In the genomic region with DNA sequence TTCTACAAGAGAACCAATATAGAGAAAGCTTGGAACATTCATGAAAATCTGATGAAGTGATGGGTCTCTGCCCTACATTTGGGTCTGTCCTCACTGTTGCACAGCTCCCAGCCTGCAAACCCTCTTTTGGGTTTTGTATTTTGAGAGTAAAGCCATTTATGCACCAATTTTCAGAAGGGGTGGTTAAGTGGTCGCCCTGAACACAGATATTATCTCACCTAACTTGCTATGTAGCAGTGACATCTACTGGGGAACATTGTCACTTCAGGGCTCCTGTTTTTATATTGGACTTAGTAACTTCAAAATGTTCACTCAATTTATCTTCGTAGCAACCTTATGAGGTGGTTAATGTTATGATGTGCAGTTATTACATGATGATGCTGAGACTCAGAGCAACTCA, we compare ENCODE assay signal across 9 mouse cellular contexts.
A peak's percentile ranks its signal among the peaks of the same experiment; 100 is the strongest.
DNase-seq lines count a peak whose midpoint lies in the region; ATAC-seq and TF ChIP-seq lines count a peak whose summit lies in the region.
"Had no signal": no experiment of that assay in that cellular context is flagged by ENCODE, and none has a peak within 500 bp of the region (broad histone marks: within the 10 kb centered on the region; RNA-seq: fewer than 3 reads in every experiment).

No protein-coding gene starts in this region.

- peak; percentile 7 for DNase-seq in heart, adult 8-10 months (ENCODE audit: low spot score)
- peak; percentile 20 for DNase-seq in right cerebral cortex, adult 18-20 months
- no peak for DNase-seq in right cerebral cortex, postnatal 36 days (ENCODE audit: low spot score in 2 of 2)
- DNase-seq in stomach, postnatal 0 days (ENCODE audit: low spot score): no peak
- DNase-seq in urinary bladder, postnatal 36 days (ENCODE audit: low spot score in 2 of 2): no peak
- DNase-seq in midbrain, embryonic 11.5 days (ENCODE audit: low spot score, missing footprints): no peak
- DNase-seq: liver, embryonic 13.5 days had no signal

- no peaks in the 10 kb centered on the region for H3K4me1 ChIP-seq in heart, embryonic 12.5 days (replicated peaks)
- H3K4me1 ChIP-seq in kidney, embryonic 14.5 days (ENCODE audit: control insufficient read depth, insufficient read depth, low read length): peaks cover 5% of the 10 kb centered on the region; the same call in 1 of the 2 replicates
- H3K4me1 ChIP-seq in stomach, postnatal 0 days (replicated peaks; ENCODE audit: control insufficient read depth, insufficient read depth): no peaks in the 10 kb centered on the region
- H3K4me1 ChIP-seq in midbrain, embryonic 11.5 days (ENCODE audit: control insufficient read depth, insufficient read depth, low read length): no peaks in the 10 kb centered on the region
- H3K4me1 ChIP-seq: liver, embryonic 13.5 days had no signal

- no peak overlapping the region for H3K4me3 ChIP-seq in heart, embryonic 12.5 days
- H3K4me3 ChIP-seq in kidney, embryonic 14.5 days (ENCODE audit: low read length): no peak overlapping the region
- H3K4me3 ChIP-seq in stomach, postnatal 0 days (ENCODE audit: low read depth, low read length): no peak overlapping the region
- no peak overlapping the region for H3K4me3 ChIP-seq in midbrain, embryonic 11.5 days (ENCODE audit: low read depth, low read length)
- H3K4me3 ChIP-seq: liver, embryonic 13.5 days had no signal

- H3K27ac ChIP-seq in heart, embryonic 12.5 days (ENCODE audit: poor library complexity, severe bottlenecking): no peak overlapping the region
- H3K27ac ChIP-seq in kidney, embryonic 14.5 days (ENCODE audit: low read depth, low read length): peak overlapping the region; percentile 31; the same call in 1 of the 2 replicates
- H3K27ac ChIP-seq in stomach, postnatal 0 days (replicated peaks): no peak overlapping the region
- H3K27ac ChIP-seq in midbrain, embryonic 11.5 days (ENCODE audit: low read depth, low read length): no peak overlapping the region
- H3K27ac ChIP-seq: liver, embryonic 13.5 days had no signal

- TF ChIP-seq EP300 in stomach, postnatal 0 days (optimal IDR thresholded peaks at IDR 0.05): no peak

- no peak for ATAC-seq in heart, embryonic 12.5 days (ENCODE audit: insufficient number of reproducible peaks, low FRiP score)
- peak; percentile 52; the same call in 1 of the 2 replicates for ATAC-seq in kidney, embryonic 14.5 days (ENCODE audit: low FRiP score, low TSS enrichment)
- ATAC-seq in stomach, postnatal 0 days (ENCODE audit: low FRiP score, low TSS enrichment): no peak
- no peak for ATAC-seq in midbrain, embryonic 11.5 days (ENCODE audit: low FRiP score)

- WGBS in heart, embryonic 12.5 days: 33% methylated on average over 2 of the region's 2 CpGs
- 37% methylated on average over 2 of the region's 2 CpGs for WGBS in kidney, embryonic 14.5 days
- 44% methylated on average over 2 of the region's 2 CpGs for WGBS in stomach, postnatal 0 days
- WGBS in midbrain, embryonic 11.5 days: 63% methylated on average over 2 of the region's 2 CpGs

- no peak overlapping the region for H3K4me2 ChIP-seq in heart, embryonic 12.5 days
- H3K4me2 ChIP-seq in kidney, embryonic 14.5 days (replicated peaks; ENCODE audit: low read depth, low read length): no peak overlapping the region
- no peak overlapping the region for H3K4me2 ChIP-seq in stomach, postnatal 0 days (replicated peaks; ENCODE audit: low read depth)
- H3K4me2 ChIP-seq in midbrain, embryonic 11.5 days: no peak overlapping the region
- H3K4me2 ChIP-seq: liver, embryonic 13.5 days had no signal

- no peaks in the 10 kb centered on the region for H3K27me3 ChIP-seq in heart, embryonic 12.5 days (replicated peaks)
- H3K27me3 ChIP-seq in kidney, embryonic 14.5 days (ENCODE audit: control insufficient read depth, insufficient read depth, low read length): no peaks in the 10 kb centered on the region
- no peaks in the 10 kb centered on the region for H3K27me3 ChIP-seq in stomach, postnatal 0 days (ENCODE audit: control insufficient read depth, insufficient read depth, low read length)
- H3K27me3 ChIP-seq in midbrain, embryonic 11.5 days (ENCODE audit: control insufficient read depth, insufficient read depth, low read length): no peaks in the 10 kb centered on the region
- H3K27me3 ChIP-seq: liver, embryonic 13.5 days had no signal

- H3K36me3 ChIP-seq in heart, embryonic 12.5 days: no peaks in the 10 kb centered on the region
- H3K36me3 ChIP-seq in kidney, embryonic 14.5 days (ENCODE audit: control insufficient read depth, insufficient read depth, low read length): no peaks in the 10 kb centered on the region
- no peaks in the 10 kb centered on the region for H3K36me3 ChIP-seq in stomach, postnatal 0 days (ENCODE audit: control insufficient read depth, insufficient read depth, low read length)
- H3K36me3 ChIP-seq in midbrain, embryonic 11.5 days (ENCODE audit: control insufficient read depth, insufficient read depth, low read length): no peaks in the 10 kb centered on the region
- H3K36me3 ChIP-seq: liver, embryonic 13.5 days had no signal

- no peak overlapping the region for H3K9ac ChIP-seq in heart, embryonic 12.5 days
- H3K9ac ChIP-seq in kidney, embryonic 14.5 days (ENCODE audit: low read depth, low read length): no peak overlapping the region
- H3K9ac ChIP-seq in stomach, postnatal 0 days (ENCODE audit: low read length): no peak overlapping the region
- H3K9ac ChIP-seq in midbrain, embryonic 11.5 days (ENCODE audit: low read length): no peak overlapping the region
- H3K9ac ChIP-seq: liver, embryonic 13.5 days had no signal

- TF ChIP-seq CTCF in stomach, postnatal 0 days (IDR thresholded peaks at IDR 0.05; ENCODE audit: low read depth): peak; percentile 78

- H3K9me3 ChIP-seq in heart, embryonic 12.5 days (replicated peaks): no peaks in the 10 kb centered on the region
- H3K9me3 ChIP-seq in kidney, embryonic 14.5 days (ENCODE audit: control insufficient read depth, low read length): no peaks in the 10 kb centered on the region
- H3K9me3 ChIP-seq in stomach, postnatal 0 days (ENCODE audit: control insufficient read depth, low read length): no peaks in the 10 kb centered on the region
- no peaks in the 10 kb centered on the region for H3K9me3 ChIP-seq in midbrain, embryonic 11.5 days (ENCODE audit: control insufficient read depth, low read length)
- H3K9me3 ChIP-seq: liver, embryonic 13.5 days had no signal

Comparison
In these comparisons a context has a peak if more than half of its experiments do, and no peak if none do; other contexts are left out.
1. DNase-seq: peak in heart, adult 8-10 months (single experiment) and right cerebral cortex, adult 18-20 months (single experiment); none in right cerebral cortex, postnatal 36 days (0 of 2), stomach, postnatal 0 days (single experiment), urinary bladder, postnatal 36 days (0 of 2) and midbrain, embryonic 11.5 days (single experiment).